Mouse (Mus musculus): Measurements from ENCODE around the gene Nrd1. TPM values are rescaled to one million over a fixed set of nuclear protein-coding genes. Genes with fewer than 3 reads are reported as not detected.

The Nrd1 gene
- polyA plus RNA-seq, 1 experiment from 2014 or later: 69.8 TPM

DNA sequence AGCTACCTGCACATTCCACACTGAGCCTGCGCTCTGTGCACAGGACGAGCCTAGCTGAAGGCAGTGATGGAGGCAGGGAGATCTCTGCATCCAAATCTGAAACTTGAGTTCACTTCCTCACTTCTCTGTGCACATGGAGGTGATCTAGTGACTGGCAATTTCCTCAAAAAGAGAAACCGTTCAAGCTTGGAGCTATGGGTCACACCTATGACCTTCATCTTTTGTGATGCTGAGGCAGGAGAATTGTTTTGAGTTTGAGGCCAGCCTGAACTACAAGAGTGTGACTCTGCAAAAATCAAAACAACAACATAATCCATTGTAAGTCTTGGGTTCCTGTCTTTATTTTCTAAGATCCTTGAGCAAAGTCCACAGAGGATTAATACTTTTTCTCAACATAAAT is 72.8 kb downstream of the Nrd1 start:
- no peak for ATAC-seq
- WGBS: 77% methylated on average over 3 of the region's 3 CpGs

DNA sequence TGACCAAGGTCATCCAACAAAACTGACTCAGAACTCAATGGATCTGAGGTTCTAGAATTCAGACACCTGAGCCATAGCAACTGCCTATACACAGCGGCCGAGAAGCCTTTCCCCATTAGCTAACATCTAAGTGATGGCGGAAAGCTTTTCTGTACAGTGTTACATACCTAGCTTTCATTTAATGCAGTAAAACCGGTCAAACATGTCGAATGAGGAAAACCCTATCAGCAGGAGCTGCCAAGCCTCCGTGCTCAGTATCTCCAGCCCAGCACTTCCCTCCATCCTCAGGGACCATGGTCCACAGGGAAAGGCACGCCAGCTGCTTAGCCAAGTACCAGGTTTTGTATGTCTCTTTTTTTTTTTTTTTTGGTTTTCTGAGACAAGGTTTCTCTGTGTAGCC is 78.5 kb downstream of the Nrd1 start:
- no peak overlapping the region for H3K27ac ChIP-seq (ENCODE audit: low read depth, low read length)

More for the DNA sequence above, 72.8 kb downstream of the Nrd1 start:
- Histone ChIP-seq H3K36me3 (ENCODE audit: control insufficient read depth, insufficient read depth, low read length) (peaks cover 3% of the 10 kb centered on the region; the same call in 1 of the 2 replicates), H3K9ac (ENCODE audit: low read depth, low read length) (no peak overlapping the region), H3K4me3 (ENCODE audit: low read length) (no peak overlapping the region), H3K9me3 (ENCODE audit: control insufficient read depth, low read length) (no peaks in the 10 kb centered on the region), H3K27ac (ENCODE audit: low read depth, low read length) (no peak overlapping the region), H3K27me3 (replicated peaks; ENCODE audit: control insufficient read depth, insufficient read depth, low read length) (no peaks in the 10 kb centered on the region), H3K4me2 (ENCODE audit: low read length) (no peak overlapping the region), H3K4me1 (ENCODE audit: control insufficient read depth, insufficient read depth, low read depth, low read length) (no peaks in the 10 kb centered on the region)

DNA sequence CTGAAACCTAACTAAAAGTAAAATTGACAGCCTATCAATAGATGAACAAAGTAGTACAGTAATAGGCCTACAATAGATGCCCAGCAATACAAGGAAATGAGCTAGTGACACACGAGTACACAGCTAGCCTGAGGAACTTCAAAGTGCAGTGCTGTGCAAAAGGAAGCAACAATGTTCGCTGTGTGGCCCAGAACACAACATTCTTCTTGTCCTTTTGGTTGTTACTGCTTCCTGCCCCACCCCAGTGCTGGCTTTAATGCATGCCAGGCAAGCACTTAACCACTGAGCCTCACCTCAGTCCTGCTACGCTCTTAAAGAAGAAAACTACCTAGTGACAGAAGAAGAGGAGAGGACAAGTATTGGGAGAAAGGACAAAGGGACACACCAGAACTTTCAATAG is 79.2 kb downstream of the Nrd1 start:
- no peaks in the 10 kb centered on the region for H3K9me3 ChIP-seq (ENCODE audit: control insufficient read depth, low read length)
- 78% methylated on average over 3 of the region's 3 CpGs for WGBS
- peaks cover 10% of the 10 kb centered on the region for H3K36me3 ChIP-seq (ENCODE audit: control insufficient read depth, insufficient read depth, low read length)
- no peak overlapping the region for H3K4me2 ChIP-seq (ENCODE audit: low read length)
- ATAC-seq: no peak
- H3K4me3 ChIP-seq (ENCODE audit: low read length): no peak overlapping the region
- H3K27me3 ChIP-seq (replicated peaks; ENCODE audit: control insufficient read depth, insufficient read depth, low read length): no peaks in the 10 kb centered on the region
- no peak overlapping the region for H3K9ac ChIP-seq (ENCODE audit: low read depth, low read length)
- no peaks in the 10 kb centered on the region for H3K4me1 ChIP-seq (ENCODE audit: control insufficient read depth, insufficient read depth, low read depth, low read length)
- H3K27ac ChIP-seq (ENCODE audit: low read depth, low read length): no peak overlapping the region

More for the DNA sequence above, 78.5 kb downstream of the Nrd1 start:
- Histone ChIP-seq H3K36me3 (ENCODE audit: control insufficient read depth, insufficient read depth, low read length) (peaks cover 10% of the 10 kb centered on the region), H3K9ac (ENCODE audit: low read depth, low read length) (no peak overlapping the region), H3K27me3 (replicated peaks; ENCODE audit: control insufficient read depth, insufficient read depth, low read length) (no peaks in the 10 kb centered on the region), H3K4me2 (ENCODE audit: low read length) (no peak overlapping the region), H3K4me1 (ENCODE audit: control insufficient read depth, insufficient read depth, low read depth, low read length) (no peaks in the 10 kb centered on the region), H3K9me3 (ENCODE audit: control insufficient read depth, low read length) (no peaks in the 10 kb centered on the region), H3K4me3 (ENCODE audit: low read length) (no peak overlapping the region)
- 89% methylated on average over 7 of the region's 7 CpGs for WGBS
- ATAC-seq: no peak

GRCm38 (mm10) chr4:109080118-109080517 is 79.7 kb downstream of the Nrd1 start:
- no peak overlapping the region for H3K9ac ChIP-seq (ENCODE audit: low read depth, low read length)
- peaks cover 10% of the 10 kb centered on the region for H3K36me3 ChIP-seq (ENCODE audit: control insufficient read depth, insufficient read depth, low read length)
- no peaks in the 10 kb centered on the region for H3K9me3 ChIP-seq (ENCODE audit: control insufficient read depth, low read length)
- H3K27me3 ChIP-seq (replicated peaks; ENCODE audit: control insufficient read depth, insufficient read depth, low read length): no peaks in the 10 kb centered on the region
- WGBS: 75% methylated on average over 5 of the region's 5 CpGs
- H3K4me1 ChIP-seq (ENCODE audit: control insufficient read depth, insufficient read depth, low read depth, low read length): no peaks in the 10 kb centered on the region
- no peak overlapping the region for H3K4me2 ChIP-seq (ENCODE audit: low read length)
- no peak overlapping the region for H3K4me3 ChIP-seq (ENCODE audit: low read length)
- H3K27ac ChIP-seq (ENCODE audit: low read depth, low read length): no peak overlapping the region
- no peak for ATAC-seq

- Histone ChIP-seq H3K4me1 (ENCODE audit: control insufficient read depth, insufficient read depth, low read depth, low read length) (no peaks in the 10 kb centered on the region), H3K27ac (ENCODE audit: low read depth, low read length) (no peak overlapping the region), H3K9me3 (ENCODE audit: control insufficient read depth, low read length) (no peaks in the 10 kb centered on the region), H3K4me3 (ENCODE audit: low read length) (no peak overlapping the region), H3K27me3 (replicated peaks; ENCODE audit: control insufficient read depth, insufficient read depth, low read length) (no peaks in the 10 kb centered on the region), H3K4me2 (ENCODE audit: low read length) (no peak overlapping the region), H3K9ac (ENCODE audit: low read depth, low read length) (no peak overlapping the region), H3K36me3 (ENCODE audit: control insufficient read depth, insufficient read depth, low read length) (no peaks in the 10 kb centered on the region)
- ATAC-seq: no peak
- WGBS: 88% methylated on average over 5 of the region's 5 CpGs
Measured at GRCm38 (mm10) chr4:109089171-109089570, 88.7 kb downstream of the Nrd1 start.

DNA sequence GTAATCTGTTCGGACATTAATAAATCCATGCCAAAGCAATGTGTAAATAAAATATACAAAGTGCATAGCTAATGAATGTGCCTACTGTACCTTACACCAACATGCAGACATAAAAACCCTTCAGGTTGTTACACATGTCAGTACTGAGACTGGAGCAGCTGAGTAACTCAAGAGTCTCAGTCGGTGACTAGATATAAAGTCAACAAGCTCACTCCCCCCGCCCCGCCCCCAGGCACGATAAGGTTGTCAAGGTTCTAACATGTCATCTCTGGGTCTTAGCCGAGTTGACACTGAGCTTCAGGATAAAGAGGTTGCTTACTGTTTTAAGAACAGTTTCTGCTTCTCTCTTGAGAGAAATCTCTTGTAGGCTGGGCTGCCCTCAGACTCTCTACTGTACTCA is 89.5 kb downstream of the Nrd1 start:
- WGBS: 87% methylated on average over 6 of the region's 6 CpGs
- ATAC-seq: no peak
- no peak overlapping the region for H3K4me3 ChIP-seq (ENCODE audit: low read length)

DNA sequence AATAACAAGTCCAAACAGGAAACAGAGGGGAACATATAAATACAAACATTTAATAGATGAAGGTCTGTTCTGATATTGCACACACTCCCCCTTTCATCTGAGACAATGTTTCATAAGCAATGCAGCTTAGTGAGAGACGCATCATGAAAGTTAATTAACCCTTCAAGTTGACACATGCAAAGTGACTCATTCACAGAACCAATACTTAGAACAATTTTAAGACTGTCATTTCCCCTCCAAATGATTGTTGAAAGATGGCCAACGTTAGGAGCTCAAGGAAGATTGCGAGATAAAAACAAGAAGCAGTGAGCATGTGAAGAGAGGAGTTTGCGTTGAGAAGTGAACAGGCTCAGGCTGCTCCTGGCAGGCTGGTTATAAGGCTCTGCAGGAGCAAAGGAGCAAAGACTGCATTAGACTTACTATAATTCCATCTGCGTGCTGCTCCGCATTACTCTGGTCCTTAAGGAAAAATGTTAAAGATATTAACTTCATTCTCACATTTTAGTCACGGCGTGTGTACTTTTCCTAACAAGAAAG is 90.9 kb downstream of the Nrd1 start:
- Histone ChIP-seq H3K36me3 (ENCODE audit: control insufficient read depth, insufficient read depth, low read length) (no peaks in the 10 kb centered on the region), H3K9me3 (ENCODE audit: control insufficient read depth, low read length) (no peaks in the 10 kb centered on the region), H3K9ac (ENCODE audit: low read depth, low read length) (no peak overlapping the region), H3K27me3 (replicated peaks; ENCODE audit: control insufficient read depth, insufficient read depth, low read length) (no peaks in the 10 kb centered on the region), H3K4me1 (ENCODE audit: control insufficient read depth, insufficient read depth, low read depth, low read length) (no peaks in the 10 kb centered on the region), H3K27ac (ENCODE audit: low read depth, low read length) (no peak overlapping the region), H3K4me3 (ENCODE audit: low read length) (no peak overlapping the region), H3K4me2 (ENCODE audit: low read length) (no peak overlapping the region)
- WGBS: 85% methylated on average over 8 of the region's 8 CpGs
- no peak for ATAC-seq

More for the DNA sequence above, 89.5 kb downstream of the Nrd1 start:
- no peaks in the 10 kb centered on the region for H3K4me1 ChIP-seq (ENCODE audit: control insufficient read depth, insufficient read depth, low read depth, low read length)
- H3K4me2 ChIP-seq (ENCODE audit: low read length): no peak overlapping the region
- H3K27ac ChIP-seq (ENCODE audit: low read depth, low read length): no peak overlapping the region
- no peaks in the 10 kb centered on the region for H3K9me3 ChIP-seq (ENCODE audit: control insufficient read depth, low read length)
- no peaks in the 10 kb centered on the region for H3K27me3 ChIP-seq (replicated peaks; ENCODE audit: control insufficient read depth, insufficient read depth, low read length)
- H3K36me3 ChIP-seq (ENCODE audit: control insufficient read depth, insufficient read depth, low read length): no peaks in the 10 kb centered on the region
- H3K9ac ChIP-seq (ENCODE audit: low read depth, low read length): no peak overlapping the region

DNA sequence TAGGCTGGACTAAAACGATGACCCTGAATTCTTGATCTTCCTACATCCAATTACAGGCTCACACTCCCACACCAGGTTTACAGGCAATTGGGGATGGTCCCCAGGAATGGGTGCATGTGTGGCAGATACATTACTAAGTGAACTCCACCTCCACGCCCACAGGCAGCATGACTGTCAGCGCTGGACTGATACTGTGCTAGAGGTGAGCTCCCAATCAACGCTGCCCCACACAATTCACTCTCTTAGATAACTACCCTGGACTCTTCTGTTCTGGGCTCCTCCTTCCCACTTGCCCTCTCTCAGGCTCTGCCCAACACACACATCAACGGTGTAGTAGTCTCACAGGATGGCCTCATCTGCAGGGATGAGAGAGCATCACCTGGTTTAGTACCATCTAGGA is 91.9 kb downstream of the Nrd1 start:
- 96% methylated on average over 5 of the region's 5 CpGs for WGBS
- Histone ChIP-seq H3K4me2 (ENCODE audit: low read length) (no peak overlapping the region), H3K9ac (ENCODE audit: low read depth, low read length) (no peak overlapping the region), H3K27ac (ENCODE audit: low read depth, low read length) (no peak overlapping the region), H3K27me3 (replicated peaks; ENCODE audit: control insufficient read depth, insufficient read depth, low read length) (no peaks in the 10 kb centered on the region), H3K4me3 (ENCODE audit: low read length) (no peak overlapping the region), H3K9me3 (ENCODE audit: control insufficient read depth, low read length) (no peaks in the 10 kb centered on the region), H3K4me1 (ENCODE audit: control insufficient read depth, insufficient read depth, low read depth, low read length) (no peaks in the 10 kb centered on the region), H3K36me3 (ENCODE audit: control insufficient read depth, insufficient read depth, low read length) (0 out of 2 replicates have a peak, but pooled peaks cover 2% of the 10 kb centered on the region)
- no peak for ATAC-seq

DNA sequence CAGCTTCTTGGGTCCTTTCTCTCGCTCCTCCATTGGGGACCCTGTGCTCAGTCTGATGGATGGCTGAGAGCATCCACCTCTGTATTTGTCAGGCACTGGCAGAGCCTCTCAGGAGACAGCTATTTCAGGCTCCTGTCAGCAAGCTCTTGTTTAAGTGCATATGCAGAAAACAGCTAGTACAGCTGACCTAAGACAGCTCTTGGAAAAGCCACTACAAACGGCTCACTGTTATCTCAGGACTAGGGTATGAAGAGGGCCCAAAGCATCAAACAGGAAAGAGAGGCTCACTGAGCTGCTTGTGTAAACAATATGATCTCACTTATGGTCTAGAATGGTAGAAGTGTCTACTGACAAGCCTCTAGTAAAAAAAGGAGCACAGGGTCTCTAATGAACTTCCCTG is 93.8 kb downstream of the Nrd1 start:
- no peaks in the 10 kb centered on the region for H3K9me3 ChIP-seq (ENCODE audit: control insufficient read depth, low read length)
- no peak overlapping the region for H3K4me3 ChIP-seq (ENCODE audit: low read length)
- H3K4me2 ChIP-seq (ENCODE audit: low read length): no peak overlapping the region
- H3K36me3 ChIP-seq (ENCODE audit: control insufficient read depth, insufficient read depth, low read length): 0 out of 2 replicates have a peak, but pooled peaks cover 2% of the 10 kb centered on the region
- H3K27ac ChIP-seq (ENCODE audit: low read depth, low read length): no peak overlapping the region
- no peaks in the 10 kb centered on the region for H3K27me3 ChIP-seq (replicated peaks; ENCODE audit: control insufficient read depth, insufficient read depth, low read length)
- no peaks in the 10 kb centered on the region for H3K4me1 ChIP-seq (ENCODE audit: control insufficient read depth, insufficient read depth, low read depth, low read length)
- WGBS: 58% methylated on average over 2 of the region's 2 CpGs
- no peak for ATAC-seq
- H3K9ac ChIP-seq (ENCODE audit: low read depth, low read length): no peak overlapping the region

DNA sequence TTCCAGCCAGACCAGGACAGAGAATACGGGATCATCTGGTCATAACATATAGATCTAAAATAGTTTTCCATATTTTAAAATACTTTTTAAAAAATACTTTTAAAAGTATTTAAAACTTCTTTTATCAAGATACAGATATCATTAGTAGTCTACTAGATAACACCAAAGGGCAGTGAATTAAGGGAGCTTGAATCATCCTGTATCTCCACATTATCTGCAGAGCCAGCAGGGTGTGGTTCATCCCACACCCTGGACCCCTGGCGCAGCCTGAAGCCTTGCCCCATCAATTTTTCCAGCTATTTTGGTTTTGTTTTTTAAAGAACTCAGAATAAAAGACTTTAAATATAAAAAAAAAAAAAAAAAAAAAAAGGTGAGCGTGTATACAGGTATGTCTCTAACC is 98.4 kb downstream of the Nrd1 start:
- Histone ChIP-seq H3K4me1 (ENCODE audit: control insufficient read depth, insufficient read depth, low read depth, low read length) (no peaks in the 10 kb centered on the region), H3K36me3 (ENCODE audit: control insufficient read depth, insufficient read depth, low read length) (0 out of 2 replicates have a peak, but pooled peaks cover 2% of the 10 kb centered on the region), H3K4me2 (ENCODE audit: low read length) (no peak overlapping the region), H3K9ac (ENCODE audit: low read depth, low read length) (no peak overlapping the region), H3K27ac (ENCODE audit: low read depth, low read length) (no peak overlapping the region), H3K4me3 (ENCODE audit: low read length) (no peak overlapping the region), H3K27me3 (replicated peaks; ENCODE audit: control insufficient read depth, insufficient read depth, low read length) (no peaks in the 10 kb centered on the region), H3K9me3 (ENCODE audit: control insufficient read depth, low read length) (no peaks in the 10 kb centered on the region)
- WGBS: over 99% methylated on average over 3 of the region's 3 CpGs
- no peak for ATAC-seq

Data from hindbrain, embryonic 16.5 days (tissue).